Mouse (Mus musculus) erythroblast, adult 5-6 weeks (primary cell): ENCODE measurements around the gene AC109138.7. TPM values are rescaled to one million over a fixed set of nuclear protein-coding genes. Genes with fewer than 3 reads are reported as not detected.

Experiments used
- ATAC-seq: replicated peaks from 2 replicates; pipeline ENCODE4 v1.8.0; 2016; ENCODE audit warnings: moderate number of reproducible peaks, mild to moderate bottlenecking, moderate TSS enrichment, inconsistent platforms; ENCODE audit not compliant: poor library complexity, low FRiP score, severe bottlenecking
- total RNA-seq, 2 experiments: library from RNA; stranded (forward) in 1 of 2; stranded (reverse) in 1 of 2; fragments of 150-400 nt in 1 of 2; fragments of 200-764, 138-1000 nt in 1 of 2; gene quantifications; 2 replicates each; pipeline versions ENCODE4 v1.2.3 to v1.2.4; 2015 to 2017; ENCODE audit warnings: low replicate concordance in 2 of 2

AC109138.7 gene
- total RNA-seq, 2 experiments from 2014 or later: not detected

- ATAC-seq: no peak
These were observed 2.0 kb downstream of the AC109138.7 start for GRCm38 (mm10) chr19:4216041-4216685.

- no peak for ATAC-seq
These were observed 3.0 kb downstream of the AC109138.7 start for GRCm38 (mm10) chr19:4217140-4217539.

GRCm38 (mm10) chr19:4217855-4218254 lies 3.7 kb downstream of the AC109138.7 start:
- ATAC-seq: no peak

- ATAC-seq: no peak
These were observed 4.1 kb downstream of the AC109138.7 start for GRCm38 (mm10) chr19:4218293-4218692.

GRCm38 (mm10) chr19:4218784-4219183 lies 4.6 kb downstream of the AC109138.7 start:
- ATAC-seq: no peak

- no peak for ATAC-seq
These were observed 5.8 kb downstream of the AC109138.7 start for GRCm38 (mm10) chr19:4219943-4220342.

- no peak for ATAC-seq
These were observed 6.3 kb downstream of the AC109138.7 start for GRCm38 (mm10) chr19:4220416-4220815.

- no peak for ATAC-seq
These were observed 7.0 kb downstream of the AC109138.7 start for GRCm38 (mm10) chr19:4220957-4221743.

- no peak for ATAC-seq
These were observed 8.0 kb downstream of the AC109138.7 start for GRCm38 (mm10) chr19:4222165-4222564.

GRCm38 (mm10) chr19:4226779-4227178 lies 12.6 kb downstream of the AC109138.7 start:
- ATAC-seq: no peak

GRCm38 (mm10) chr19:4227446-4227845 lies 13.3 kb downstream of the AC109138.7 start:
- no peak for ATAC-seq

GRCm38 (mm10) chr19:4227894-4228678 lies 13.9 kb downstream of the AC109138.7 start:
- peak; percentile 61 for ATAC-seq

GRCm38 (mm10) chr19:4228891-4229290 lies 14.7 kb downstream of the AC109138.7 start:
- no peak for ATAC-seq

- ATAC-seq: no peak
These were observed 15.4 kb downstream of the AC109138.7 start for GRCm38 (mm10) chr19:4229451-4230076.

GRCm38 (mm10) chr19:4230415-4230814 lies 16.3 kb downstream of the AC109138.7 start:
- ATAC-seq: no peak

GRCm38 (mm10) chr19:4231253-4232185 lies 17.4 kb downstream of the AC109138.7 start, which contains the start of gene Pold4:
Gene Pold4 (plus strand): TSS chr19:4231899.
- ATAC-seq: peak; percentile 91

- ATAC-seq: peak; percentile 14; the same call in 1 of the 2 replicates
These were observed 18.0 kb downstream of the AC109138.7 start for GRCm38 (mm10) chr19:4232186-4232572.

GRCm38 (mm10) chr19:4232651-4233050 lies 18.5 kb downstream of the AC109138.7 start:
- no peak for ATAC-seq

GRCm38 (mm10) chr19:4234548-4234947 lies 20.4 kb downstream of the AC109138.7 start:
- no peak for ATAC-seq
